Mouse (Mus musculus) forebrain, embryonic 16.5 days (tissue): ENCODE measurements at regions not wholly inside any gene's neighbourhood (a gene's known extent, or its start where the extent isn't known, plus 50 kb on each side); places are given as distances from the start of the nearest gene placed in this dataset.
A peak's percentile ranks its signal among the peaks of the same experiment; 100 is the strongest.
"Not testable (repeated sequence)": the region's sequence is repeated elsewhere in the genome, so short reads cannot be mapped to it uniquely, and the experiment has no call there.

Experiments used
- ATAC-seq: fragments of 200-750 bp; cut with Nextera tagmentation; 2 replicates; pipeline ENCODE4 v1.8.0; 2017; ENCODE audit warnings: mild to moderate bottlenecking, moderate library complexity
- H3K27ac ChIP-seq: fragments of 300-500 bp; sonication (generic); 2 replicates; pipeline ENCODE4 v1.5.1; 2014; ENCODE audit warnings: low read length, control low read depth
- H3K27me3 ChIP-seq: fragments of 300-500 bp; sonication (generic); replicated peaks from 2 replicates; pipeline ENCODE4 v1.6.1; 2014; ENCODE audit warnings: low read length; ENCODE audit not compliant: control insufficient read depth, insufficient read depth
- H3K36me3 ChIP-seq: fragments of 300-500 bp; sonication (generic); 2 replicates; pipeline ENCODE4 v1.6.1; 2014; ENCODE audit not compliant: control insufficient read depth, insufficient read depth
- H3K4me1 ChIP-seq: fragments of 300-500 bp; sonication (generic); replicated peaks from 2 replicates; pipeline ENCODE4 v1.6.1; 2014; ENCODE audit warnings: low read length; ENCODE audit not compliant: control insufficient read depth, insufficient read depth
- H3K4me2 ChIP-seq: fragments of 300-500 bp; sonication (generic); 2 replicates; pipeline ENCODE4 v1.6.1; 2014; ENCODE audit warnings: mild to moderate bottlenecking, low read length, control low read depth
- H3K4me3 ChIP-seq: fragments of 300-500 bp; sonication (generic); replicated peaks from 2 replicates; pipeline ENCODE4 v1.5.1; 2014; ENCODE audit warnings: mild to moderate bottlenecking, low read length, control low read depth
- H3K9ac ChIP-seq: fragments of 300-500 bp; sonication (generic); replicated peaks from 2 replicates; pipeline ENCODE4 v1.6.1; 2014; ENCODE audit warnings: low read depth, low read length, control low read depth
- H3K9me3 ChIP-seq: fragments of 300-500 bp; sonication (generic); 2 replicates; pipeline ENCODE4 v1.6.1; 2016; ENCODE audit warnings: low read length; ENCODE audit not compliant: control insufficient read depth
- WGBS: fragments of 180-500 bp; shearing (Covaris S2); extraction: QIAGEN DNeasy Blood & Tissue Kit; methylation state at CpG from one replicate; pipeline ENCODE4 v1.1.7; 2014; 5-methylcytosine and 5-hydroxymethylcytosine counted together

- H3K9me3 ChIP-seq, H3K9ac ChIP-seq, H3K27me3 ChIP-seq, H3K4me2 ChIP-seq, H3K4me1 ChIP-seq, H3K36me3 ChIP-seq, H3K27ac ChIP-seq, H3K4me3 ChIP-seq: not testable (repeated sequence)
- ATAC-seq: peak; percentile 73; the same call in 1 of the 2 replicates
- WGBS: 31% methylated on average over 1 of the region's 1 CpGs
These were observed 498.0 kb upstream of the Tacstd2 start for GRCm38 (mm10) chr6:68033608-68034007.

DNA sequence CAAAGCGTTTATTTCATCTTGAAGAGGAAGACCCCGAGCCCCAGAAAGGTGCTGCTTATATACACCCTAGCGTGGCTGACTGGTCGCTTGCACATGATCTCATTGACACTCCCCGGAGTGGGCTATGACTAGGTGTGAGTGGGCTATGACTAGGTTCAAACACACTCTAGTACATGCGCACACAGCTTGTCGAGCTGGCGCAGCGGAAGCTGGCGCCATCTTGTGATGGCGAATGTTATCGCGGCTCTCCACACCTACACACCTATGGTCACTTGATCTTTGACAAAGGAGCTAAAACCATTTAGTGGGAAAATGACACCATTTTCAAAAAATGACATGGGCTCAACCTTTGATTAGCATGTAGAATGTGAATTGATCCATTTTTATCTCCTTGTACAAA lies 495.1 kb upstream of the Tacstd2 start:
- Histone ChIP-seq H3K27me3 (no peaks in the 10 kb centered on the region), H3K36me3 (no peaks in the 10 kb centered on the region), H3K4me2 (no peak overlapping the region), H3K4me3 (no peak overlapping the region), H3K9me3 (no peaks in the 10 kb centered on the region), H3K9ac (no peak overlapping the region), H3K27ac (no peak overlapping the region), H3K4me1 (no peaks in the 10 kb centered on the region)
- WGBS: 54% methylated on average over 13 of the region's 13 CpGs
- no peak for ATAC-seq
